Mouse (Mus musculus): ENCODE results near the gene Macc1. TPM values are rescaled to one million over a fixed set of nuclear protein-coding genes. Genes with fewer than 3 reads are reported as not detected.
A peak's percentile ranks its signal among the peaks of the same experiment; 100 is the strongest.

The Macc1 gene
- total RNA-seq, 2 experiments from 2014 or later: not detected

GRCm38 (mm10) chr12:119464940-119465245 lies 150.8 kb downstream of the Macc1 start:
- ATAC-seq (replicated peaks; ENCODE audit: poor library complexity, severe bottlenecking): no peak

- no peak for ATAC-seq (replicated peaks; ENCODE audit: poor library complexity, severe bottlenecking)
Measured at GRCm38 (mm10) chr12:119467656-119468055, 153.6 kb downstream of the Macc1 start.

- peak; percentile 93 for ATAC-seq (replicated peaks; ENCODE audit: poor library complexity, severe bottlenecking)
Measured at GRCm38 (mm10) chr12:119470260-119470659, 156.2 kb downstream of the Macc1 start.

DNA sequence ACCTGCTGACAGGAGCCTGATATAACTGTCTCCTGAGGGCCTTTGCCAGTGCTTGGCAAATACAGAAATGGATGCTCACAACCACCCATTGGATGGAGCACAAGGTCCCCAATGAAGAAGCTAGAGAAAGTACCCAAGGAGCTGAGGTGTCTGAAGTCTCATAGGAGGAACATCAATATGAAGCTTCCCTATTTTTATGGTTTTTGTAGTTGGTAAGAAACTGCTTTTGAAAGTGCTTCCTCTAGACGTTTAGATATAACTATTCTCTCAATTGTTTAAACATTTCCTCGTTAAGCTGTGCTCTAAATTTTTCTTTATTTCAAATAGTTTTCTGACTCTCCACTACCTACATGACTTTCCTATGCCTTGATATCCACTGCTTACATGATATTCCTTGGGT lies 169.2 kb downstream of the Macc1 start:
- peak; percentile 67 for ATAC-seq (replicated peaks; ENCODE audit: poor library complexity, severe bottlenecking)

- peak; percentile 95 for ATAC-seq (replicated peaks; ENCODE audit: poor library complexity, severe bottlenecking)
Measured at GRCm38 (mm10) chr12:119483922-119484631, 170.0 kb downstream of the Macc1 start.

DNA sequence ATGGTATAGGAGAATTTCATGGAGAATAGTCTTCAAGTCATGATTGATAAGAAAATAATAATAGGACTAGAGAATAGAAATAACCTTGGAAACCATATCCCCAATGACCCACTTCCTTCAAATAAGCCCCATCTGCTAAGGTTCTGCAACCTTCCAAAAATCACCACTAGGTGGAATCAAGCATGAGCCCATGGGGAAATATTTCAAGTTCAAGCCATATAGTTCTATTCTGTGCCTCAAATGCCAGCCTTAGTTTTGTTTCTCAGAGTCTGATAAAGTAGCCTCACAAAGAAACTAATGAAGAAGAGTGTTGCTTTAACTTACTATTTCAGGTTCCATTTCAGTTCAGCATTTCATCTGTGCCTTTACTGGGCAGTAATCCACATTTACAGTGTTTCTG lies 197.1 kb downstream of the Macc1 start:
- no peak for ATAC-seq (replicated peaks; ENCODE audit: poor library complexity, severe bottlenecking)

Other genes starting within 250 kb of the Macc1 start
- gene Itgb8, start 75.5 kb upstream of the Macc1 start, total RNA-seq (2014; fragmentation: Nextera tagmentation): not detected in 2 replicates
- gene Itgb8, start 75.5 kb upstream of the Macc1 start, total RNA-seq (2017): not detected in 2 replicates

Measured in granulocyte monocyte progenitor cell, adult 5-6 weeks (primary cell).